Mouse (Mus musculus): ENCODE results near the gene Cd69. TPM values are rescaled to one million over a fixed set of nuclear protein-coding genes. Genes with fewer than 3 reads are reported as not detected.

Gene Cd69
- total and polyA plus RNA-seq, 3 experiments, result 0.38 TPM; not detected in 2

DNA sequence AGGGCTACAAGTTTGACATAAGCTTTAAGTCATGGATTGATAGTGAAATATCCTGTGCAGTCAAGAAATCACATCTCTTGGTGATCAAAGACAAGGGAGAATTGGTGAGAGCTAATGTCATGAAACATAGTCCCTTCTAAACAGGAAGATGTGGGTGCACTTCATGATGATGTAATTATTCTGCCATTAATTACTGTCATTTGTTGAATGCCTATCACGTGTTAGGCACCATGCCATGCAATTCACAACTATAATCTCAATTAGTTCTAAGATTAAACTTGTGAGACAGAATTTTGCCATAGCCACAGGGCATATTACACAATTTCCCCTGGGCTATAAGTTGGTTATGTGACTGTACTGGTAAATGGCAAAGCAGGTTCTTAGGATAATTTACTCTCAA, 28.2 kb downstream of the Cd69 start:
- DNase-seq, result no peak

DNA sequence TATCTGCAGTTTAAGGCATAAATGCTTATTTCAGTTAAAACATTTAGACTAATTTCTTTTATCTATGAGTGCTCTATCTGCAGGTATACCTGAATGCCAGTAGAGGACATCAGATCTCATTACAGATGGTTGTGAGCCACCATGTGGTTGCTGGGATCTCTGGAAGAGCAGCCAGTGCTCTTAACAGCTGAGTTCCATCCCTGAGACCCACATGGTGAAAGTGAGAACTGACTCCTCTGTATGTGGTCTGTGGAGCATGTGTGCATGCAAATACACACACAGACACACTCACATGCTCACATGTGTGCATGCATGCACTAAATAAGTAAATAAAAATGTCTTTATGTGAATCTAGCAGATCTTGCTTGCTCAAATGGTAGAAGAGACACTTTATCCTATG, 29.4 kb downstream of the Cd69 start:
- no peak for DNase-seq

DNA sequence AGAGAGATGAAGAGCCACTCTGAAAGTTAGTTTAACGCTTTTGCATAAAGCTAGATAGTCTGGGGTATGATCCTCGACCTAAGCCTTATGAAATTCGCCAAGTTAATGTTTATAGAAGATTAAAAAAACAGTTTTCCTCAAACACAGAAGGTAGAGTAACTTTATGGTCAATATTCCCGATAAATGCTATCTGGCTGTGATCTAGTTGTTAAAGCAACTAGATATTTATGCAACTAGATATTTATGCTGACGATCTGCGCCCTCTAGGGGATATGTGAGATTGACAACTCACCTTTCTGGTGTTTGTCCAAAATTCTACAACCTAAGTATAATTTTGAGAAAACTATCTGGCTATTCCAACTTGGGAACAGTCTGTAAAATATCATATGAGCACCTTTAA, 33.3 kb downstream of the Cd69 start:
- DNase-seq, result no peak

DNA sequence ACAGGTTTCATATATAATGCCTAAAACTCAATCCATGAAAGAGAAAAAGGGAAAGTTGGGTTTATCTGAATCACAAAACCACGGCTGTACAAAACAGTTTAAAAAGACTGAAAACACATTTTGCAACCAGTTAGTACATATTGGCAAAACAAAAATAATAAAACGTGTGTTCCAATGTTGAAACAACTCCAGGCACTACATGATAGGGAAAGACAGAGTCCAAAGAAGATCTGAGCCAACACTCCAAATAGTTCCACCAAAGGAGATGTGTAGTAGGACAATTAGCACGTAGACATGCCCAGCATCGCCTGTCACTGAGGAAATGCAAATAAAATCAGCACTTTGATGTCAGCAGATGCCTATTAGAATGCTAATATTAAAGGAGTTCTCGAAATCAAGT, 33.8 kb downstream of the Cd69 start:
- no peak for DNase-seq

DNA sequence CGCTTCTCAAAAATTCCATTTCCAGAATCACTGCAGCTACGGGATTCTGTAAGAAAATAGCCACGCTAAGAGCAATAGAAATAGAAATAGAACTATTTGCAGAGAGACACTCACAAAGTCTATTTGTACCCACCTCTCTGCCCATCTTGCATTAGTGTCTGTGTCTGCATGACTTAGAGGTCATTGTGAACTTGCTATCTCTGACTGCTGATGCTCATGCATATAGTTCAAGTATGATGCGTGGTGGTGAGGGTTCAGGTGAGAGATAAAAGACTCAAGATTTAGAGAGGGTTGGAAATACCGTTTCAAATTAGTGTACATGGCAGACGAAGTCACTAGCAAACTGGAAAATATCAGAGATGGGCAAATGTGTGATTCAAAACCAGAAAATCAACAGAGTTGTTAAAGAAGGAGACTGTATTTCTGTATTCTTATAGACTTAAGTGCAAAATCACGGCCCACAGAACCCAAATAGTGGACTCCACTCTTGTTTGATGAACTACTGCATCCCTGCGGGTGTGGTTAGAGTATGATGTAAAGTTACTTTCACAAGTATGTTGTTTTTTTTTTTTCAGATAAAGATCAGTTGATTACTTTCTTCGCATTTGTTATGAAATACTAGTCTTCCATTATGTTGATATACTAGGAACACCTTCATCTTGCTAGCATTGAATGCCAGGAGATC, 35.5 kb downstream of the Cd69 start:
- DNase-seq, result no peak

DNA sequence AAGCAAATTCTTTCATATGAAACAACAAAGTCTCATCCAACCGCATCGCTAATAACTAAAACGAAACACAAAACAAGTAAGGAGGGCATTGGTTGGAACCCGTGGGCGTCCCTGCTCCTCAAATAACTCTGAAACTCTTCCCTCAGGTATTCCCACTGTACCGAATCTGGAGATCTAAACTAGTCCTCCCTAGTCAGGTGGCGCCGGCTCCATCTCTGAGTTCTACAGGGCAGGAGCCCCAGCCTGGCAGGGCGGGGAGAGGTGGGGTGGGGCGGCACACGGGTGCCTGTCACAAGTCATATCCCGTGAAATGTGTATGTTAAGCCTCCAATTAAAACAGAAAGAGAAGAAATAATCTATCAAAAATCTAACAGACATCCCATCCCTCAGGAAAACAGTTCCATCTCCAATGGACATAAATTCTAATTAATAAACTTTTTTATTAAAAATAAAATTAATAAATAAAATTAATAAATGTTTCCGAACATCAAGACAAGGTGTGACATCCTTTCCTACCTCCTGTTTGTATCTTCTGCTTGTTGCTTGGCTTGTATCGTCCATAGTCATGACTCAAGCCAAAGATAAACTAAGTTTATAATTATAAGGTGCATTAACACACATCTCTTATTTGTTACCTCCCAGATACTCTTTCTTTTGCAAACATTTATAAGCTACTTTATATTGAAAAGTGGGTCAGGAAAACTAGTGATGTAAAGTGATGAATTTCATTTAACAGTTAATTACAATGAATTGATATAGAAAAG, 36.8 kb downstream of the Cd69 start:
- peak; percentile 50 for DNase-seq

DNA sequence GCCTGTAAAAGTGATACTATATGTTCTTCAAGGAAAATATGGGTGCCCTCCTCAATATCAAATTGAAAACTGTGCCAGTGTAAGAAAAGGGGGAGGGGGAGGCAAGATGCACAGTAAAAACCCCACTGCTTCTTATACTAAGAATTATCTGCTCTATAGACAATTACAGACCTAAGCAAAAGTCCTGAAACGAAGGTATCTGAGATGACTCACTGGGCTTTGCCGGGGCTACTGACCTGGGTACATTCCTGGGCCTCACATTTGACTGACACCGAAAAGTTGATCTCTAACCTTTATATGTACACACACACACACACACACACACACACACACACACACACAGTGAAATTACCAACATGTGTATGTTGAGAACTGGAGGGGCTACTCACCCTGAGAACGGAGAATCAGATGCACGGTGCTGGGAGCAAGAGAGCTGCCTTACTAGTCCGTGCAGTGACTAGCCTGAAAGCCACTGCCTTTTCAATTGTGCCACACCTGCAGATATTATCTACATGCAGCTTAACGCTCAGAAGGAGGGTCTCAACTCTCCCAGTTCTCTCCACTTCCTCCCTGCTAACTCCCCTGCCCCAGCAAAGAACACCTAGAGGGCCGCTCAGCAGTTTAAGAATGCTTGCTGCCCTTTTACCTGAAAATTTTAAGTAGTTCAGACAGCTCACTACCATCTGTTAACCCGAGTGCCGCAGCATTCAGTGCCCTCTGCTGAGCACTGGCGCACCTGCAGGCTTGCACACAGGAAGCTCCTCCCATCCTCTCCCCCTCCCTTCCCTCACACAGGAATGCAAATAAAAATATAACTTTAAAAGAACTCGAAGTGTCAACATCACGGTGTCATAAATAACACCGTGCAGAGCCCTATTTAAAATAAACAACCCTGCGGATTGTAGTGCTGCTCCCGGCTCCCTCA, 37.6 kb downstream of the Cd69 start:
- peak; percentile 87 for DNase-seq

DNA sequence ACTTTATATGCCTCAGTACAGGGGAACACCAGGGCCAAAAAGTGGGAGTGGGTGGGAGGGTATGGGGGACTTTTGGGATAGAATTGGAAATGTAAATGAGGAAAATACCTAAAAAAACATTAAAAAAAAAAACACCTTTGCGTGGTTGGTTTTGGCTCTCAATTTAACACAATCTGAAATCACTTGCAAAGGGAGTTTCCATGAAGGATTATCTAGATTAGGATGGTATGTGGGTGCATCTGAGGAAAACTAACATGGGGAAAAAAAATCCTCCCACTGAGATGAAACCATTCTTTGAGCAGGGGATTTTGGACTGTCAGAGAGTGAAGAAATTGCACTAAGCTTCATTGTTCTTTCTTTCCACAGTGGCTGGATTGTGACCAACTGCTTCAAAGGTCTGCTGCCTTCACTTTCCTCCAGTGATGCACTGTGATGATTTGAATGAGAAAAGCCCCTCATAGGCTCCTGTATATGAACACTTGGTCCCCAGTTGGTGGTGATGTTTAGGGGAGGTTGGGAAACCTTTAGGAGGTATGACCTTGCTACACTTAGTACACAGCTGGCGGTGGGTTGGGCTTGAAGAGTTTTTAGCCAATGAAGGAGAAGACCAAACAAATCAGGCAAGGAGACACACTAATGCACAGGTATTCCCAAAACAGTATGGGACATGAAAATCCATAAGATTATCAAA, 38.4 kb downstream of the Cd69 start:
- peak; percentile 2 for DNase-seq

DNA sequence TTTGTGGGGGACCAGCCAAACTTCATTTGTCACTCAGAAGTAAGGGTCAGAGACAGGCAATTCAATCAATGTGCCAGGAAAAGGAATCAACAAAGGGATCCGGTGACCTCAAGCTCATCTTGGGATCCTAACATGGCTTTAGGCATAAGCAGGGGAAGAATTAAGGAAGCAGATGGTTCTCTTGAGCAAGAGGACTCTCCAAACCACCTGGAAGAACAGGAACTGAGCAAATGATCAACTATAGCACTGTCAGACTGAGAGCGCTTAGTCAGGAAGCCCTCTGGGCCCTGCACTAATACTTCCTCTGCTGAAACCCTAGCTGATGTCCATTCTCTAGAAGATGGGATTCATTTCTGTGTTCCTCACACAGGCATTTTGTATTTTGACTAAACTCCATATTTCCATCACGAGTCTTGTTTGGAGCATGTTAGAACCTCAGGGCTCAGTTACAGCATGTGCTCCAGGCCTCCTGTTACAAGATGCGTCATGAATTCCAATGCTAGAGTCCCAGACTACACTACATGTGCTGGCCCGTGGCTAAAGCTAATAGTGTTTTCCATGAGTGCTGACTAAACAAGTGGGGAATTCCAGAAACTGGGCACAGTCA, 39.3 kb downstream of the Cd69 start:
- peak; percentile 48 for DNase-seq

DNA sequence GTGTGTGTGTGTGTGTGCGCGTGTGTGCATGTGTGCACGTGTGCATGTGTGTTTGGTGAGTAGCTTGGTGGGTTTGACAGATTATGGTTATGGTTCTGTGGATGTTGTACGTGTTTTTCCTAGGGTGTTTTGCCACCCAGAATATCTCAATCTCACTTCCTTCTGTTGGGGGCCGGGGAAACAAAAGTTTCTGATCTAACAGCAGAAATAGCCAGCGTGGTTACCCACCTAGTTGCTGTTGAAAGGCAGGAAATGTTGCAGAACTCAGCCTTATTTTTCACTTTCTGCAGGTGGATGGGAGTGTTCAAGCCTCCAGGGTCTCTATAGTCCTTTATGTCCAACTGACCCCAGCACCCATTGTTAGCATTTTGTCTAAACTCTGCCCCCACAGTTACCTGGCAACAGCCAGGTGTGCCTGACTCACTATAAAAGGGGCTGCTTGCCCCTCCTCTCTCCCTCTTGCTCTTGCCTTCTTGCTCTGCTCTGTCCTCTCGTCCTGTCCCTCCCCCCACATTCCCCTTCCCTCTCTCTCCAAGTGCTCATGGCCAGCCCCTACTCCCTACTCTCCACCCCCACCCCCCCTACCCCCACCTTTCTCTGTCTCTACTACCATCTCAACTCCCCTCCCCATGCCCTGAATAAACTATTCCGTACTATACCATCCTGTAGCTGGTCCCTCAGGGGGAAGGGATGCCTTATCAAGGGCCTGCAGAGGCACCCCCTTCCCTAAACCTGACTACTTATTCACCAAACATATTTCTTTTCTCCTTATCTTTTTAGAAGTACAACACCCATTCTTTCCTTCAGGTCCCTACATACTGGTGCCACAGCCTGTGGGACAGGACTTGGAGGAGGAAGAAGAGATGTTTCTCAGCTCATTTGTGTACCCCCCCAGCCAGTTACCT, 40.5 kb downstream of the Cd69 start:
- peak; percentile 17 for DNase-seq

DNA sequence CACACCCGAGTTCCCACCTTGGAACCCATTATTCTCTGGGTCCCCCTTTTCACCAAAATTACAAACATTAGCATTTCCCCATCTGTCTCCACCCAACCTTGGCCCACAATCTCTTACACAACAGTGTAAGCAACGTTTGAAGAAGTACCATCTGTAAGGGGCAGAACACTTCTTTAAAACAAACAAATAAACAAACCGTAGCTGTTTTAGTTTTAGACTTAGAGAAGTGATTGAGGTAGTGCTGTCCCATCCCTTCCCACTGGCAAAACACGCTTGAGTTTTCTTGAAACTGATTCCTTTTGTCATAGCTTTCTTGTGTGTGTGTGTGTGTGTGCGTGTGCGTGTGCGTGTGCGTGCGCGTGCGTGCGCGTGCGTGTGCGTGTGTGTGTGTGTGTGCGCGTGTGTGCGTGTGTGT, 41.3 kb downstream of the Cd69 start:
- no peak for DNase-seq

DNA sequence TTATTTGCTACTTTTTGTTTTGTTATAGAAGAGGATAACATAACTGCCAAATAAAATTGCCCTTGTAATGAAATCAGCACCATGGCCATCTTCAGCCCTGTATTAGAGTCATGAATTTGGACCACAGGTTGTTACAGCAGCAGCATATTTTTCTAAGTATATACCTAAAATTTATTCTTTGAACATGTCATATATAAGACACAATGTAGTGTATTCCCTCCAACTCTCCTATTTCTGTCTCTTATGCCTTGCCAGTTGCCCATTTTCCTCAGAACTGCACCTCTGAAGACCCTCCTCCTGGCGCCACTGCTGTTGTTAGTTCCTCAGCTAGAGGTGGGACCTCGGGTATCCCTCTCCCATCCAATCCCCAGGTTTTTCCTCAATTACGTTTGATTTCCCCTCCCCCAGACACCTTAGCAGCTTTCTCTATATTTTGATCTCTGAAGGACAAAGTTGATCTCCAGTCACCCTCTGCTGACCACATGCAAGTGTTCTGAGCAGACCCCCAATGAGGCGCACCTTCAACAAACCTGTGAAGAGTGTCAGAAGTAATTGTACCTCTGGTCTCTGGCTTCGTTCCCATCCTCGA, 41.8 kb downstream of the Cd69 start:
- DNase-seq, result no peak

DNA sequence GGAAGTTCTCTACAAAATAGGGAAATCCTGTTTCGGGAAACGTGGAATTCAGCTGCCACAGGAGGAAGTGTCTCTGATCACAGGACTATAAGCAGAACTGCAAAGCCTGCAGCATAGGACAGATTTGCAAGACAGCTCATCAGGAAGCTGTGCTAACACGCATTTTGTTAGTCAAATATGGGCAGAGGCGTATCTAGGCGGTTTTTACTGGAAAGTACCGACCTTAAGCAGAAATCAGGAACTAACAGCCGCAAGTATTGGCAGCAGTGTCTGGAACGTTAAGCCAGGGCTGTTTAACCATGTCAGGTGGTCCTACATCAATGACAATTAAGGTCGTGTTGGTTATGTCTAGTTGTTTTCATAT, 42.4 kb downstream of the Cd69 start:
- DNase-seq, result peak; percentile 27

DNA sequence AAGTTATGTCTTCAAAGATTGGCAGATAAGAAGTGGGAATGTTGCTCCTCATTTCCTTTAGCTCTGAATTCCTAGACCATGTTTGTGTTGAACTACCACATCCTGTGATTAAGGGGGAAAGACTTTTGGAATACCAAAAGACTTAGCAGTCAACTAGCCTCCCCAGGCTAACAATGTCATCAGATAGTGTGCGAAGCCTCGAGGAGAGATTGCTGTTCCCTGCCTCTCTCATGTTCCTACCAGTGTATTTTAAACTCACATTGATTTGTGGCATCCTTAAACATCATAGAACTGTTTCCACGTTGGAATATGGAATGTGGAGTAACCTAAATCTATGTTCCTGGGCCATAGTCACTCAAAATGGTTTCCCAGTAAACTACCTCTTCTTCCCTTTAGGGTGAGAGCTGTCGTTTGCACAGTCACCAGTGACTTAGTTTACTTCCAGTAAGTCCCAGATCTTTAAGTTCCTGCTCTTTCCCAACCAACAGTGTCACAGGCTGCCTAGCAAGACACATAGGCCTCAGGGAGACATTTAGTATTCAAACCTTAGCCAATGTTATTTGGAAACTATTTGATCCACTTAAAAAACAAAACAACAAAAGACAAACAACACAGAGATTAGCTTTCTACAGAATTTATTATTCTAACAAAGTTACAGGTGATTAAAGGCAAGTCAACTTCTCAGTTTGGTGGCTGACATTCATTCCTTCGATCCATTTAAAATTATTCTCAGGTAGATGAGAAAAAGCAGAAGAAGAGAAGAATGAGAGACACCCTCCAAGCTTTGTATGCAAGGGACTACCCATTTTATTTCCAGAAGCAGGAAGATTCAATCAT, 43.0 kb downstream of the Cd69 start:
- DNase-seq, result no peak

DNA sequence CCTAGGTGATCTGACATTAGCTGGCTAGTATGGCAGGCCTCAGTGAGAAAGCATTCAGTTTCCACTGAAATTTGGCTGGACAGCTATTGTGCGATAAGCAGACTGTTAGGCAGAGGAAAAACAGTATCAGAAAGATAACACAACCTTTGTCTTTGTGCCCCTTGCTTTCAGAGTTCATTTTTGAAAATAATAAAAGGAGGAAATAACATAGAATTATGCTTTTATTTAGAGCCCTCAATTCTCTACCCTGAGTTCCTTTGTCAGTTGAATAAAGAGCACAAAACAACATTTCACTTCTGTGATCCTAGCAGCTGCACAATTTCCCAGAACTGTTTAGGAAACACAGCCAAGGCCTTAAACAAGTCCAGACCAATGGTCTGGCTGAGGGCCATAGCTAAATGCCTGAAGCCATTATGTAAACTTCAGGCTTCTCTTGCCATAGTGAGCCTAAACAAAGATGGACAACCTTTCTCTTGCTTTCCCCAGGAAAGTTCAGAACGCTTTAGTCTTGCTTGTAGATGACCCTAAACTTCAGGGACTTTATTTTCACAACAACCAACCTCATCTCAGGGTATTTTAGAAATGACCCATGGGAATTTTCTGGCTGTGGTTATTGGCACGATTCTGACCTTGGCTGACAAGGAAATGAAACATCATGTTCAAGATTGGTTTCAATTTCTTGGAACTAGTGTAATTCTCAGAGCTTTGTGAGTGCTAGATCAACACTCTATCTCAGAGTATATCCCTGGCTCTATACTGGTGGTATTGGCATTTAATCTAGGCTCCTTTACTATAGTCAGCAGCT, 45.3 kb downstream of the Cd69 start:
- DNase-seq, result peak; percentile 74

DNA sequence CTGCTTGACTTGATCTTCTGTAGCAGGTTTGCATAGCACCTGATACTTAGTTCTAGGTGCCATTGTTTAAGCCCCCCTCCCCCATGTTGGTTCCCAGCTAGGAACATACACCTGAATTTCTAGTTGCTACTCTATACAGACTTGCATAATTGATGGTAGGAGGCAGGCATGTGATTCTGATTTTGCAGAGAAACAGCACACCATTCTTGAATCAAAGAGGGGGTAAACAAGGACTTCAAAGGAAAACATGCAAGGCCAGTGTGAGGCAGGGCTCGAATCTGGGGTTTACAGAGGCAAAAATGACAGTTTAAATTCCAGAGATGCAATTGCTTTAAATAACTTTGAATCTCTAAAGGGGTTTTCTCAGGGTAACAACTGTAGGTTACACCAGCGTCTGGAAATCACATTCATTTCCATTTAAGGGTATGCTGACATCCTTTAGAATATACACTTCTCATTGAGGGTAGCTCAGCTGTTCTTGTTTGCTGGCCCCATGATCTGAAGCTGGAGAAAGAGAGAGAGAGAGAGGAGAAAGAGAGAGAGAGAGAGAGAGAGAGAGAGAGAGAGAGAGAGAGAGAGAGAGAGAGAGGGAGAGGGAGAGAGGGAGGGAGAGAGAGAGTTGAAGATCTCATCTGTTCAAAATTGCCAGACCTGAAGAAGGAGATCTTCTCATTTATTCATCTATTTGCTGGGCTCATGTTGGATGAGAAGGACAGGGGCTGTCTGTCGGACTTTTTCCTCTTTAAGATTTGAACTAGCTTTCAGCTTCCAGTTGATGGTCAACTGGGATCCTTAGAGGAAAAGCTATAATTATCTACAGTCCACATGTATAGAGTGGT, 46.1 kb downstream of the Cd69 start:
- DNase-seq, result no peak

DNA sequence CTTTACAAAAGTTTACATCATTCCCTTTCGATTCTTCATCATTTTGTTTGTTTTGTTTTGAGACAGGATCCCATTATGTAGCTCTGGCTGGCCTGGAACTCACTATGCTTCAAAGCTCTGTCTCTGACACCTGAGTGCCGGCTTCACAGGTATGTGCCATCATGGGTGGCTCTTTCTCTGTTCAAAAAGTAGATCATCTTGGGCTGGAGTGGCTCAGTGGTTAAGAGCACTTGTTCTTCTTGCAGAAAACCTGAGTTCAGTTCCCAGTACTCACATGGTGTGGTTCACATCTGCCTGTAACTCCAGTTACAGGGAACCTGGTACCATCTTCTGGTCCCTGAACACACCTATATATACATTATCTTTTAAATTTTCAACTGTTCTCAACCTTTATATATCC, 50.2 kb downstream of the Cd69 start:
- no peak for DNase-seq

Measured in adrenal gland, adult 2 months (tissue).